Mouse (Mus musculus): Measurements from ENCODE around the gene Add3.

DNA sequence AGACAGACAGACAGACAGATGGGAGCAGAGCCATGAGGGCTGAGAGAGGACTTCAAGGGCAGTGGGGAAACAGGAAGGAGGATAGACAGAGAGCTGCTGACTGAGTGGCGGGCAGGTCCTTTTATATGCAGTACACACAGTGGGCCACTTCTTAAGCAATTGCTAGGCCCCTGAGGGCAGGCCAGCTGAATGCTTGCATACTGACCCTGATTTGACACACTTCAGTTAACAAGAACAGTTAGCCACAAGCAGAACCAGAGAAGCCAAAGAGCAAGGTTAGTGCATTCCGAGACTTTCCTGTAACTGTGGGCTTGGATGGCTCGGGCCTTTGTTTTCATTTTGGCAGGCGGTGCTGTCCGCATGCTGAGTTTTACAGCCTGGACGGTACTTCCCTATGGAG is 48.0 kb upstream of the Add3 start:
- no peak for TF ChIP-seq CTCF (IDR thresholded peaks at IDR 0.05; ENCODE audit: borderline replicate concordance, insufficient read depth, low read length)
- no peak for TF ChIP-seq POLR2A (IDR thresholded peaks at IDR 0.05; ENCODE audit: low read depth, low read length)

Measured in embryonic fibroblast, embryonic 13.5 days (primary cell).